Mouse (Mus musculus): ENCODE results near the gene Prkcz.

Prkcz gene

DNA sequence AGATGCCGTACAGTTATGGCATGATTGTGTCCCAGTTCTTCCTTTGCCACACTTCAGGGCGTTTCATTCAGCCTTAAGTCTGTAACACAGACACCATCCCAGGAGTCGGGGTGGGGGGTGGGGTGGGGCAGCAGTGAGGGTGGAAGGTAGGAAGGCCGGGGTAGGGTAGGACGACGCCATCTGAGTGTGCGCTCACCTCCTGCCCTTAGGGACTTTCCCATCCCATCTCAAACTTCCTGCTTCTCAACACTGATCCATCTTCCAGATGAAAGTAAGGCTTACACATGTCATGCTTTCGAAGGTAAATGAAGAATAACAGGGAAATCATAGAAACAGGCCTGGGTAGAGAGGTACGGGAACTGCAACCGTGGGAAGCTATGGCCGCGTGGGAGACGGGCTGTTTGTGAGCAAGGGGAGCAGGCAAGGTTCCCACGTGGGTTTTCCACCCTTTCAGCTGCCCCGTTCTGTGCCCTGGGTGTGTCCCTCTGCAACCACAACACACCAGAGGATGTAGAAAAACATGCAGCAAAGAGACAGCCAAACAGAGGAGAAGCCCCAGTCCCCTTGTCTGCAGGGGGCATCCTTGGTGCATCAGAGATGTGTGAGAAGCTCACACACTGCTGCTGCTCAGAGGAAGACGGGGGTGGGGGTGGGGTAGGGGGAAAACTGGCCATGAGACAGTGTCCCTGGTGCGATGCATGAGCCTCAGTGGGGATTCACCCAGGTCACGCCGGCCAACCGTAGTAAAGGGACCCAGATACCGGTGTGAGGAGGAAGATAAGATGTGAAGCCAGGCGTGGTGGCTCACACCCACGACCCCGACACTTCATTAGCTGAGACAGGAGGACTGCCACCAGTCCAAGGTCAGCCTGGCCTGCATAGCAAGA is 54.6 kb downstream of the Prkcz start:
- DNase-seq: no peak

GRCm38 (mm10) chr4:155305531-155306031 is 55.6 kb downstream of the Prkcz start:
- DNase-seq: no peak

DNA sequence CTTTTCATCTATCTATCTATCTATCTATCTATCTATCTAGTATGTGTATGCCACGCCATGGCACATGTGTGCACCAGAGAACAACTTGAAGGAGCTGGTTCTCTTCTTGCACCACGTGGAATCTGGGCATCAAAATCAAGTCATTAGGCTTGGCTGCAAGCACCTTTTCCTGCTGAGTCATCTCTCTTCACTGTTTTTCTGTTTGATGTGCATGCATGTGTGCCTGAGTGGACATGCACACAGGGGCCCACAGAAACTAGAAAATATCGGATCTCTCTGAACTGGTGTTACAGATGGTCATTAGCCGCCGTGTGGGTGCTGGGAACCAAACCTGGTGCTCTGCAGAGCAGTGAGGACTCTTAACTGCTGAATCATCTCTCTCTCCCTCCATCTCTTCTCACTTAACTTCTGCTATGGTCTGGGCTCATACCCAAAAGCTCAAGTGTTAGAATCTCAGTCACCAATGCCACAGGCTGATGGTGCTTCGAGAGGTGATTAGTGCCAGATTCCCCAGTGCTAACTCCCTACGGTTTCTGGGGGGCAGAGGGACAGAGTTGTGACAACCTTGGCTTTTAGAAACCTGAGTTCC is 56.6 kb downstream of the Prkcz start:
- no peak for DNase-seq

GRCm38 (mm10) chr4:155301965-155302364 is 59.2 kb downstream of the Prkcz start:
- no peak for DNase-seq

GRCm38 (mm10) chr4:155301098-155301447 is 60.1 kb downstream of the Prkcz start:
- DNase-seq: no peak

DNA sequence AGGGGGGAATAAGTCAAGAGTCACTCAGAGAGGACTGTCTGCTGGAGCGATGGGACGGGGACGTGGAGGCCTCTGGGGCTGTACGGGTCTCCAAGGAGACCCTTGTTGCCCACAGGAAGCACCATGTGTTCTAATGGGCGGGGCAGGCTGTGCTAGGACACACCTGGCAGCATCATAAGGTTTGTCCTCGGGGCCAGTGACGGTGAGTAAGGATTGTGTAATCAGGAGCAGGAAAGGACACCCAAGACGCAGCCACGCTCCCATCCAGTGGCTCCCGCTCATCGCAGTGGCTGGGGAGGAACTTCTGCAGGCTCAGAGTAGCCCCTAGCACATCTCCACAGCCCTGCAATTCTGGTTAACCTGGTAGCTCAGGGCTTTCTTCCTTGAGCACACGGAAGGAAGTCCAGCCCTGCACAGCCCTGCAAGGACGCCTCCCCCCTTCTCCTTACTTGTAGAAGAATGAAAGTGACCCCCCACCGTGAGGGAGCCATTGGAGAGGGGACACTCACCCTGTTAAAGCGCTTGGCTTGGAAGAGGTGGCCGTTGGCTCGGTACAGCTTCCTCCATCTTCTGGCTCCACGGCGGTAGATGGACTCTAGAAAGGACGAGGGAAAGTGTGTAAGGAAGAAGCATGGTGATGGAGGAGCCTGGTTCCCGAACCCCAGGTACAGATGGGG is 60.6 kb downstream of the Prkcz start:
- no peak for DNase-seq

DNA sequence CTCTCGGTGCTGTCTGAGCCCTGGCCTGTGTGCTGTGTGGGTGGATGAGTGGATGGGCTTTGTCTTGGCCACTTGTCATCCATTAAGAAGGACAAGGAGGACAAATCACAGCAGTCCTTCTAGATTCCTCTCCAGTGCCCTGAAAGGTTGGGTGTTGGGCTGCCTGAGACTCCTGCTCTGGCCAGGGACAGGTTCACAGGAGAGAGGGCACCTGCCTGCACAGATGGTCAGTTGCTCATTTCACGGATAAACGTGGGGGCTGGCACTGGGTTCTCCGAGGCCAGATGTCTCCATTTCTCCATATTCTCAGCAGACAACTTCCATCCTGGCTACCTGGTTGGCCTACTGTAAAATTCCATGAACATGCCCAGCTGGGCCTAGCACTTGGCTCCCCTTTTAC is 62.3 kb downstream of the Prkcz start:
- DNase-seq: no peak

DNA sequence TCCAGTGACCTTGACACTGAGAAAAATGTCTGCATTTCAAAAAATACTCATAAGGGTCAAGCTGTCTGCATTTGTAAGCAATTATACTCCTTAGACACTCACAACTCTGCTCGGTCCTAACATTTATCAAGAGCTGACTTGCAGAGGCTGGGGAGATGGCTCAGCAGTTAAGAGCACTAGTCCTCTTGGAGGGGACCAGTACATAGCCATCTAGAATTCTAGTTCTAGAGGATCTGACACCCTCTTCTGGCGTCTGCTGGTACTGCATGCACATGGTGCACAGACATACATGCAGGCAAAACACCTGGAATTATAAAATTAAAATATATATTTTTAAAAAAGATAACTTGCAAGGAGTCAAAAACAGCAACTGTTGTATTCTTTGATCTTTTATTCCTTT is 64.1 kb downstream of the Prkcz start:
- peak; percentile 34 for DNase-seq

- no peak for DNase-seq
These were observed 65.2 kb downstream of the Prkcz start for GRCm38 (mm10) chr4:155295996-155296395.

- DNase-seq: no peak
These were observed 66.1 kb downstream of the Prkcz start for GRCm38 (mm10) chr4:155295026-155295590.

DNA sequence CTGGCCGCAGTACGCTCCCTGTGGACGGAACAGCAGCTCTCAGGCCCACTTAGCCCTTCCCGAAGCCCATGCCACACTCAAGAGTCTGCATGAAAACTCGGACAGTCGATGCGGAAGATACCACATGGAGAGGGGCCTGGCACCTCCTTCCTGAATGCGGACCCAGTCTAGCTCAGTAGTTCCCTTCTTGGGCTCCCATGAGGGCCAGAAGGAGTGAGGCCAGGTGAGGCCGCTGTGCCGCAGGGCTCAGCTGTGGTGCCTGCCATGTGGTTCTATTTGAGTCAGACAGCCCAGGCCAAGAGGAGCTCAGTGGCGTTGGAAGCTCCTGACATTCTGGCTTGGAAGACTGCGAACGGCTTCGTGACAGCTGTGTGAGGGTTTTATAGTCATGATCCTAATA is 66.8 kb downstream of the Prkcz start:
- DNase-seq: no peak

- DNase-seq: no peak
These were observed 68.3 kb downstream of the Prkcz start for GRCm38 (mm10) chr4:155292863-155293262.

- no peak for DNase-seq
These were observed 71.1 kb downstream of the Prkcz start for GRCm38 (mm10) chr4:155290045-155290444.

GRCm38 (mm10) chr4:155288586-155288985 is 72.6 kb downstream of the Prkcz start:
- no peak for DNase-seq

GRCm38 (mm10) chr4:155287713-155288112 is 73.4 kb downstream of the Prkcz start:
- no peak for DNase-seq

DNA sequence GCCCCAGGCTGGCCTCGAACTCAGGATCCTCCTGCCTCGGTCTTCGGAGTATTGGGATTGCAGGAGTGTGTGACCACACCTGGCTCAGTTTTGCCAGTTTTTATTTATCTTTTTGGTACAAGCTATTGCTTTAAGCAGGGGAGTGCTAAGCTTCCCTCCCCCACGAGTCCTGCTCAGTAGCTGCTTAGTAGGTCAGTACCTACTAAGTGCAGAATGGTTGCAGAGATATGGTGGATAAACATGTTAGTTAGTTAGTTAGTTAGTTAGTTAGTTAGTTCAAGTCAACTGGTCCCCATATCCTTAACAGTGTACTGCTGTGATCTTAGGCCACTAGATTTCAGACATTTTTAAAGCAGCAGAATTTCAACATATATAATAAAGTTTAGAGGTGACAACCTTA is 75.1 kb downstream of the Prkcz start:
- DNase-seq: no peak

- no peak for DNase-seq
These were observed 76.4 kb downstream of the Prkcz start for GRCm38 (mm10) chr4:155284521-155285379.

GRCm38 (mm10) chr4:155283585-155283984 is 77.6 kb downstream of the Prkcz start:
- no peak for DNase-seq

- DNase-seq: no peak
These were observed 78.1 kb downstream of the Prkcz start for GRCm38 (mm10) chr4:155283001-155283503.

DNA sequence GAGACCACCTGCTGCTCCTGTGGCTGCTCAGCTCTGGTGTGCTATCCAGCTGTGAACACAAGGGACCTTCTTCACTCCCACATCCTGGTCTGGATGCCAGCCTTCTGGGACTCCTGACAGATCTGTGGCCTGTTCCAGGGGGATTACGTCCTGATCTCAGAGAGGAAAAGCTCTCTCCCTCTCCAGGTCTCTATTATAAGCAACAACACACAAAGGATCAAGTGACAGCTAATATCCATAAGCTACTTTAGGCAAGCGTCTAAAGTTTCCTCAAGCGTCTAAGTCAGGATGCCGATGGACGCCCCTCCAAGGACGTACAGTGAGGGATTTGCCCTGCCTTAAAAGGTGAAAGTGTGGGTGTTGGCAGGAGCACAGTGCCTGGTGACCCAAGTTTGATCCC is 78.9 kb downstream of the Prkcz start:
- DNase-seq: no peak

DNA sequence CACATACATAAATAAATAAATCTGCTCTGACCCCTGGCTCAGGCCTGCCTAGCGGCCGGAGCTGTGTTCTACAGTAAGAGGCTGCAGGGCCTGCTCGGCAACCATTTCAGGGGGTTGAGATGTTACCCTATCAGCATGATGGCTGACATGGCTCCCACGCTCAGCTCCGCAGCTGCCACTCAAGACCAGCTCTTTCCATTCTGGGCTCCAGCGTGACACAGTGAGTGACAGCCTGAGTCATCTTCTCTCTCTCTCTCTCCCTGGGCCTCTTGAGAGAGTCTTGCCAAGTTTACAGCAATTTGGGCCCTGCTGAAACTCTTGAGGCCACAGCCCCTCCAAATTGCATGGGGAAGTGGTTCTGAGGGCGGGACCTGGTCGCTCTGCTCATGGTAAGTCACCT is 79.5 kb downstream of the Prkcz start:
- no peak for DNase-seq

- no peak for DNase-seq
These were observed 79.9 kb downstream of the Prkcz start for GRCm38 (mm10) chr4:155281227-155281626.

All from thymus, postnatal 14 days (tissue).